Mouse (Mus musculus): Measurements from ENCODE around the gene Acvr1b.

DNA sequence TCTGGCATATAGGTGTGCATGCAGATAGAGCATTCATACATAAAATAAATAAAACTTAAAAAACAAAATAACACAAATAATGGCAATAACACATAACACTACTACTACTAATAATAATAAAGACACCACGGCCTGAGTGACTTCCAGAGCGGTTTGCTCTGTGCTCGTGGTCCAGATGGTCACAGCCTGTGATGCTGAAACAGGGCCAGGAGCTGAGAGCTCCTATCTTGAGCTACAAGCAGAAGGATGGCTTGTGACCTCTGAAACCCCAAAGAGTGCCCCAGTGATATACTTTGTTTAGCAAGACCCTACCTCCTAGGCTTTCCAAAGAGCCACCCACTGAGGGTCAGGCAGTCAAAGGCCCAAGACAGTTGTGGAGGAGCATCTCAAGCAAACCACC lies 27.5 kb downstream of the Acvr1b start:
- TF ChIP-seq CTCF (IDR thresholded peaks at IDR 0.05; ENCODE audit: borderline replicate concordance, extremely low read depth, insufficient read depth, insufficient read length) (no peak), POLR2A (IDR thresholded peaks at IDR 0.05; ENCODE audit: borderline replicate concordance, extremely low read depth, insufficient read depth, insufficient read length, poor library complexity, severe bottlenecking) (no peak)
